Mouse (Mus musculus) cerebellum, adult 8-10 months (tissue): Measurements from ENCODE around the gene Disp2.

Experiments used
- DNase-seq: peaks from one replicate; pipeline ENCODE4 v3.0.0; 2022

Gene Disp2

GRCm38 (mm10) chr2:118851756-118852155, 72.2 kb downstream of the Disp2 start:
- DNase-seq, result no peak
